Mouse (Mus musculus): ENCODE data around the gene Nploc4. TPM values are rescaled to one million over a fixed set of nuclear protein-coding genes. Genes with fewer than 3 reads are reported as not detected.

The Nploc4 gene
- polyA plus RNA-seq, 1 experiment from 2014 or later, result 49.3 TPM

DNA sequence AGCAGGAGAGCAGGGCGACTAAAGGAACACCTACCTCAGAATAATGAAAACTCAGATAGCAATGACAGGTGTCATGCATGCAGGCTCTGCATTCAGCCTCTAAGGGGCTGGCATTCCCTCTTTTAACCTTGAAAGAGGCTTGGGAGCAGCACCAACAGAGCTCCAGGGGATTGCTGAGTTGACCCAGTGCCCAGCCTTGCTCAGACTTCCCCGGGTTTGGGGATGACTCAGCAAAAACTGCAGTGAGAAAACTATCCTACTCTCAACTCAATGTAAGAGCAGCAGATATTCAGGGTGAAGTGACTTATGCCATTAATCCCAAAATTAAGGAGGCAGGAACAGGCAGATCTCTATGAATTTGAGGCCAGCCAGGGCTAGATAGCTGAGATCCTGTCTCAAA lies 50.4 kb downstream of the Nploc4 start:
- no peaks in the 10 kb centered on the region for H3K4me1 ChIP-seq (replicated peaks)
- H3K27ac ChIP-seq, result no peak overlapping the region
- WGBS, result 83% methylated on average over 2 of the region's 2 CpGs
- H3K27me3 ChIP-seq (ENCODE audit: insufficient read depth, poor library complexity, severe bottlenecking), result no peaks in the 10 kb centered on the region
- H3K4me3 ChIP-seq, result no peak overlapping the region
- H3K36me3 ChIP-seq, result peaks cover 85% of the 10 kb centered on the region
- no peak for DNase-seq (ENCODE audit: low spot score)
- no peaks in the 10 kb centered on the region for H3K9me3 ChIP-seq

DNA sequence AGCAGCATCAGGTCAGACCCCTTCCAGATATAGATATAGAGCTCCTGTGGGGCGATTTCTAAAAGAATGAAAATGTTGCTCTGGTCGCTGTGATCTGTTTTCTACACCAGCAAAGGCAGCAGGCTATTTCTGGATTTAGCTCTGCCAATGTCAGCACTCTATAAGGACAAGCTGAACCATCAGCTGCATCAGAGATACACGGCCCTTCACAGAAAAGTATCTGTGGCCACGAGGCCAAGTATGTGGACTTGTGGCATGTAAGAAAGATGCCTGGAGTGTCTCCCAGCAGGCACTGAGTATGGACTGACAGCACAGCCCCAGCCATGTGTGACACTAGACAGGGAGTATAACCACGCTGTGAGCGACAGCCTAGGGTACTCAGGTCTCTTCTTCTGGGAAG lies 50.9 kb downstream of the Nploc4 start:
- H3K4me3 ChIP-seq, result no peak overlapping the region
- peaks cover 85% of the 10 kb centered on the region for H3K36me3 ChIP-seq
- H3K4me1 ChIP-seq (replicated peaks), result no peaks in the 10 kb centered on the region
- H3K27ac ChIP-seq, result no peak overlapping the region
- no peaks in the 10 kb centered on the region for H3K27me3 ChIP-seq (ENCODE audit: insufficient read depth, poor library complexity, severe bottlenecking)
- H3K9me3 ChIP-seq, result no peaks in the 10 kb centered on the region
- DNase-seq (ENCODE audit: low spot score), result no peak
- 94% methylated on average over 6 of the region's 6 CpGs for WGBS

DNA sequence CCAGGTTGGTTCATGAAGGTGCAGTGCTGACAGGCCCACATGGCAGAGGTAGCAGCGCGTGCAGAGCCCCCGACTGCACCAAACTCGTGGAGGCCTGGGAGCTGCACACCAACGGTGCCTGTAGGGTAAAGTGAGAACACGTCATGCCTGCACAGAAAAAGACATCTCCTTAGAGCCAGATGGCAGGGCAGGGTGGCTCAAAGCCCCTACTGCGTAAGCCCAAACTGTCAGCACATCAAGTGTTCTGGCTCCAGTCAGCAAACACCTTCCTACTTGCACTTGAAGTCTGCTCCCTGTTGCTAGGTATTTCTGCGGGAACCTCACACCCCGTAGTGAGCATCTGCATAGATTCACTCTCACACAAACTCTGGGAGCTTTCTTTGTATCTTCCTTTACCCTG lies 55.0 kb downstream of the Nploc4 start:
- H3K4me3 ChIP-seq, result no peak overlapping the region
- no peaks in the 10 kb centered on the region for H3K27me3 ChIP-seq (ENCODE audit: insufficient read depth, poor library complexity, severe bottlenecking)
- 92% methylated on average over 9 of the region's 9 CpGs for WGBS
- peaks cover 19% of the 10 kb centered on the region for H3K4me1 ChIP-seq (replicated peaks)
- H3K9me3 ChIP-seq, result no peaks in the 10 kb centered on the region
- no peak overlapping the region for H3K27ac ChIP-seq
- DNase-seq (ENCODE audit: low spot score), result no peak
- peaks cover 75% of the 10 kb centered on the region for H3K36me3 ChIP-seq

DNA sequence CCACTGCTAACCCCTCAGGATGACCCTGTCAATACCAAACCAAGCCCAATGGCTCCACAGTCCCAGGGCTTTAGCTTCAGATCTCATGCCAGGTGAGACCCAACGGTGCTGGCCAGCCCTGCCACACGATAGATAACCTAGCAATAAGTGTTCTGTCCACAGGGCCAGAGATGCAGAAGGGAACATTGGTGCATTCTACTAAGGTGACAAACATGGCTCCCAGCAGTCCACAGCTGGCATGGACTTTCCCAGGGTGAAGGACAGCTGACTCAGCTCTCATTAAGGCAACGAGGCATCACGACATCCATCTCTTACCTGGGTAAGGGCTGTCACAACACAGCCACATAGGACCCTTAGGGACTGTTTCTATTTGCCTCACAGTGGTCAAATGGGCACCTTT lies 56.4 kb downstream of the Nploc4 start:
- H3K27ac ChIP-seq, result no peak overlapping the region
- no peak overlapping the region for H3K4me3 ChIP-seq
- no peak for DNase-seq (ENCODE audit: low spot score)
- peaks cover 30% of the 10 kb centered on the region for H3K4me1 ChIP-seq (replicated peaks)
- 93% methylated on average over 4 of the region's 4 CpGs for WGBS
- no peaks in the 10 kb centered on the region for H3K27me3 ChIP-seq (ENCODE audit: insufficient read depth, poor library complexity, severe bottlenecking)
- no peaks in the 10 kb centered on the region for H3K9me3 ChIP-seq
- peaks cover 75% of the 10 kb centered on the region for H3K36me3 ChIP-seq

DNA sequence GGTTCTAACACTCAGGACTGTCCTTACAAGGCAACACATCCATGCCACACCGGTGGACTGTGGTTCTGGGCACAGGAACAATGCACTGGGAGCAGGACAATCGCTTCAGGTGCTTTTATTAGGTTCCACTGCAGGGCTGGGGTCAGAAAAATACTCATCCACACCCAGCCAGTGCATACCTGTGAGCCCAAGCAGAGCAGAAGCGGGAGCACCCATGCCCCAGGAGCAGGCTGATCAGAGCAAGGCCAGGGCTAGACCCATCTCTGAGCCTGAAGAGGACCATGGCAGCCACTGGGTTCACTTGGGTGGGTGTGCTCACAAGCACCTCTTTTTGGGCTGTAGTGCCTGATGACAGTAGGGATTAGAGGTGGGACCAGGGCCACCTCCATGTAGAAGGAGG lies 57.2 kb downstream of the Nploc4 start:
- H3K4me1 ChIP-seq (replicated peaks), result peaks cover 30% of the 10 kb centered on the region
- no peak for DNase-seq (ENCODE audit: low spot score)
- no peaks in the 10 kb centered on the region for H3K27me3 ChIP-seq (ENCODE audit: insufficient read depth, poor library complexity, severe bottlenecking)
- peaks cover 75% of the 10 kb centered on the region for H3K36me3 ChIP-seq
- no peak overlapping the region for H3K4me3 ChIP-seq
- WGBS, result 88% methylated on average over 3 of the region's 3 CpGs
- H3K27ac ChIP-seq, result no peak overlapping the region
- H3K9me3 ChIP-seq, result no peaks in the 10 kb centered on the region

DNA sequence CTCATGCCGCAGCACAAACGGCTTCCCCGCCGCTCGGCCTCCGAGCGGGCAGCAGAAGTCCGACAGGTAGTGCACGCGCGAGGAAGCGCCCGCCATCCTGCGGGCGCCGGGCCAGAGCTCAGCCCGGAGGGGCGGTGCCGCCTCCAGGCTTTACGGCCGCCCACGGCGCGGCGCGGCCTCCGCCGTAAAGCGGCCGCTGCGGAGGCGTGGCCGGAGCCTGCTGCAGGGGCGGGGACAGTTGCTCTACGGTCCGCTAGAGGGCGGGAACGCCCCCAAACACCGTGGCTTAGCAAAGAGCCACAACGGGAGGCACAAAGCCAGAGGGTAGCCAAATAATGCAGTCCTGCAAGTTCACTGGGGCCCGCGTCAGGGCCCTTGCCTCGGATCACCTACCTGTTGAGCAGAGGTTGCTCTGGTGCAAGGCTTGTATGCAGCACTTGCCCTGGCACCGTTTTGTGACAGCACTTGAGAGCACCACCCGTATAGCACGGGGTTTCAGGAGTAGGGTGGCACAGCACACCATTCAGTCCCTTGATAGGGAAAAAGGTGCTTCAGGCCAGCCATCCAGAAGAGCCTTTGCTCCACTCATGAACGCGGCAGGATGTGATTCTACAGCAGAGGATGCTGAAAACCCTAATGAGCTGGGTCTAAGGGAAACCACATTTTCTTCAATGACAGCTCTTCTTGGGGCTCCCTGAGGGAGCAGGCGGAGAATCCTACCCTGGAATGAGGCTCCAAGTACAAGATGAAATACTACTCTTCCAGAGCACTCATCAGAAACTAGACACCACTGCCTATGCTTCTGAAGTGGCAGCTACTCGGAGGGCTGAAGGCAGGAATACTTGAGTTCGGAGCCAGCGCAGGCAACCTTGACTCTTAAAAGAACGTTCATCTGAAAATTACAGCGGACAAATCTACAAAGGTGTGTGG lies 58.6 kb downstream of the Nploc4 start, which contains the start of gene Faap100:
Gene Faap100 (minus strand): TSS at position 154 of the 930 bp plus-strand sequence.
- H3K4me1 ChIP-seq (replicated peaks), result peaks cover 30% of the 10 kb centered on the region
- 10% methylated on average over 54 of the region's 54 CpGs for WGBS
- DNase-seq (ENCODE audit: low spot score), result peak; percentile 91
- peak within 1 kb of the TSS; percentile 87 for H3K27ac ChIP-seq
- H3K9me3 ChIP-seq, result no peaks in the 10 kb centered on the region
- H3K4me3 ChIP-seq, result peak within 1 kb of the TSS; percentile 70
- peaks cover 75% of the 10 kb centered on the region for H3K36me3 ChIP-seq
- no peaks in the 10 kb centered on the region for H3K27me3 ChIP-seq (ENCODE audit: insufficient read depth, poor library complexity, severe bottlenecking)

DNA sequence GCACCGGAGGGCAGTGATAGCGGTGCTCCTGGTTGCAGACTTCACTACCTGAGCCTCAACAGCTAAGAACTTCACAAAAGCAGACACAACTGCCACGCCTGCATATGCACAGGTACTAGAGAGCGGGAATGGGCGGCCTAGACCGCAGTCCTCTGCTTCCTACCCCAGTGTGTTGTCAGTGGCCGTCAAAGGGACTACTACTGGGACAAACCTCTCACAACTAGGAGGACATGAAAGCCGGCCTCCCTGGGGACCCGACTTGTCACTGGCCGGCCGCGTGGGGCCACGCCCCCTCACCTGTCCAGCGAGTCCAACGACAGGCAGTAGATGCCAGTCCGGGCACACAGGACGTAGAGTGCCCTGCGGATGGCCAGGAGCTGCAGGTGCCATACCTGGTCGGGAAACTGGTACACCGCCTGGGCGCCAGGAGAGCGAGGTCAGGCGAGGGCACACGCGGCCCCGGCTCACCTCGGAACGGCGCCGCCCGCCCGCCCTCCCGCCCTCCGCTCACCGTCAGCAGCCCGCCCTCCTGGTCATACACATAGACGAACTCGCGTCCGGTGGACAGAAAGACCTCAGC lies 59.4 kb downstream of the Nploc4 start:
- no peaks in the 10 kb centered on the region for H3K27me3 ChIP-seq (ENCODE audit: insufficient read depth, poor library complexity, severe bottlenecking)
- peak overlapping the region; percentile 87 for H3K27ac ChIP-seq
- DNase-seq (ENCODE audit: low spot score), result peak; percentile 48
- peaks cover 30% of the 10 kb centered on the region for H3K4me1 ChIP-seq (replicated peaks)
- H3K36me3 ChIP-seq, result peaks cover 75% of the 10 kb centered on the region
- H3K9me3 ChIP-seq, result no peaks in the 10 kb centered on the region
- WGBS, result 4% methylated on average over 39 of the region's 40 CpGs
- H3K4me3 ChIP-seq, result peak overlapping the region; percentile 70

DNA sequence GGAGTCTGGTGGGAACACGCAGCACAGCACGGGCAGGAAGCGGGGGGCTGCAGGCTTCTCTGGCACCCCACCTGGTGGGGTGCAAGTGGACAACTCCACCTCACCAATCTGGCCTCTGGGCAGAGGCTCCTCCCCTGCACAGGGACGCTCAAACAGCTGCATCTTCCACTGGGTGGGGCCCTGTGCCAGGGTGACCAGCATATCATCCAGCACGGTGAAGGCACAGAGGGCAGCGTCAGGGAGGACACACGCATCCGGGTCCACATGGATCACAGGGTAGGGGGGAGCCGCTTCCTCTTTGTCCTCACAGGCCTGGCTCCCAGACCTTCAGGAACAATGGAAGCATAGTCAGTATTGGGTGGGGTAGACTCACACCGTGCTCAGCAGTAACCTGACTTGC lies 60.2 kb downstream of the Nploc4 start:
- no peak for DNase-seq (ENCODE audit: low spot score)
- 80% methylated on average over 10 of the region's 10 CpGs for WGBS

DNA sequence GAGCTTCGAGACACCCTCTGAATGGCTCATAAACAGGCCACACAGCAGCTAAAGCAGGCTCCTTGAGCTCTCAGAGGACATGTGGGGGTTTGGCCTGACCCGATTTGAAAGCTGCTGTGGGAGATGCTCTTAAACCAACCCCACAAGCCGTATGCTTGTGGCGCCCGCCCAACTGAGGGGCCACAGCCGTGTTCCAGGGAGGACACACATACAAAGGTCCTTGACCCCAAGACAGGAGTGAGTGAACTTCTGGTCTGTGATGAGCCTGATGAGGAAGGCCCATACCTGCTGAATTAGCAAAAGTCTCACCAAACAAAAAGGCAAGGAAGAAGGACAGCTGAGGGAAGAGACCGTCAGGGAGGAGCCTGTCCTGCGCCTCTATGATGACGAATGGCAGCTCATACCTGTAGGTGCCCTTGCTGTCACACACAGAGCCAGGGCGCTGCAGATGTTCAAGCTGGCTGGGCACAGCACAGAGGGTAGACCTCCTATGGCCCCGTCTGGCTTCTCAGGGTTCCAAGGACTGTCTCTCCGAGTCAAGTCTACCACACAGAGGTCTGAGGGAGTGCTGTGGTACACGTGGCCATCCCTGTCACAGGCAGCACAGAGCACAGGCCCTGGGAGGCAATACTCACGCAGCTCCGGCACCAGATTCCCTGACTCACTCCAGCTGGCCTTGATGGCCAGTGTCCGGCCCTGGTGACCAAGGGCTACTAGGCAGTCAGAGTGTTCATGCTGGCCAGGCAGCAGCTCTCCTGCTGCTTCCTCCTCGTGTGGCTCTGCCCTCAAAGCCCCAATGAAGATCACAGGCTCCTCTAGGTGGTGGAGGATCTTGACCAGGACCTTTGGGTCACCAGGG lies 61.0 kb downstream of the Nploc4 start:
- peak overlapping the region; percentile 87; the same call in 1 of the 2 replicates for H3K27ac ChIP-seq
- no peaks in the 10 kb centered on the region for H3K27me3 ChIP-seq (ENCODE audit: insufficient read depth, poor library complexity, severe bottlenecking)
- DNase-seq (ENCODE audit: low spot score), result no peak
- H3K36me3 ChIP-seq, result peaks cover 75% of the 10 kb centered on the region
- H3K4me1 ChIP-seq (replicated peaks), result peaks cover 30% of the 10 kb centered on the region
- peak overlapping the region; percentile 70; the same call in 1 of the 2 replicates for H3K4me3 ChIP-seq
- WGBS, result 89% methylated on average over 17 of the region's 17 CpGs
- no peaks in the 10 kb centered on the region for H3K9me3 ChIP-seq

More for the DNA sequence above, 60.2 kb downstream of the Nploc4 start:
- Histone ChIP-seq H3K27me3 (ENCODE audit: insufficient read depth, poor library complexity, severe bottlenecking) (no peaks in the 10 kb centered on the region), H3K4me1 (replicated peaks) (peaks cover 30% of the 10 kb centered on the region), H3K4me3 (peak overlapping the region; percentile 70), H3K27ac (peak overlapping the region; percentile 87), H3K36me3 (peaks cover 75% of the 10 kb centered on the region), H3K9me3 (no peaks in the 10 kb centered on the region)

DNA sequence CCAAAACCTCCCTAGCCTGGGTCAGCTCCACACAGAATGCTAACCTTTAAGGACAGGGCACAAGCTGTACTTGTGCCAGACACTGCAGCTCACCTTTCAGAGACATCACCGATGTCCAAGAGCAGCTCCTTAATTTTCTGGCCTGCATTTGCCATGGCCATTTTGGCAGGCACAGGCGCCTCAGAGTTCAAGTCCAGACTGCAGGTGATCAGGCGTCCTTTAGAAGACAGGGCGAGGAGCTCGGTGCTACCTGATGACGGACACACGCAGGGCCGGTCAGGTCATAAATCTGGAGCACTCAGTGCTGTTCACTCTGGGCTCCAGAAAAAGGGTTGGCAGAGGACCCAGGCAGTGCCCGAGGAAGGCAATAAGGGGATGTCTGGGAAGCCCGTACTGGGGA lies 62.2 kb downstream of the Nploc4 start:
- no peak overlapping the region for H3K4me3 ChIP-seq
- H3K4me1 ChIP-seq (replicated peaks), result peaks cover 30% of the 10 kb centered on the region
- WGBS, result 95% methylated on average over 10 of the region's 10 CpGs
- H3K27me3 ChIP-seq (ENCODE audit: insufficient read depth, poor library complexity, severe bottlenecking), result no peaks in the 10 kb centered on the region
- no peaks in the 10 kb centered on the region for H3K9me3 ChIP-seq
- DNase-seq (ENCODE audit: low spot score), result no peak
- no peak overlapping the region for H3K27ac ChIP-seq
- peaks cover 75% of the 10 kb centered on the region for H3K36me3 ChIP-seq

DNA sequence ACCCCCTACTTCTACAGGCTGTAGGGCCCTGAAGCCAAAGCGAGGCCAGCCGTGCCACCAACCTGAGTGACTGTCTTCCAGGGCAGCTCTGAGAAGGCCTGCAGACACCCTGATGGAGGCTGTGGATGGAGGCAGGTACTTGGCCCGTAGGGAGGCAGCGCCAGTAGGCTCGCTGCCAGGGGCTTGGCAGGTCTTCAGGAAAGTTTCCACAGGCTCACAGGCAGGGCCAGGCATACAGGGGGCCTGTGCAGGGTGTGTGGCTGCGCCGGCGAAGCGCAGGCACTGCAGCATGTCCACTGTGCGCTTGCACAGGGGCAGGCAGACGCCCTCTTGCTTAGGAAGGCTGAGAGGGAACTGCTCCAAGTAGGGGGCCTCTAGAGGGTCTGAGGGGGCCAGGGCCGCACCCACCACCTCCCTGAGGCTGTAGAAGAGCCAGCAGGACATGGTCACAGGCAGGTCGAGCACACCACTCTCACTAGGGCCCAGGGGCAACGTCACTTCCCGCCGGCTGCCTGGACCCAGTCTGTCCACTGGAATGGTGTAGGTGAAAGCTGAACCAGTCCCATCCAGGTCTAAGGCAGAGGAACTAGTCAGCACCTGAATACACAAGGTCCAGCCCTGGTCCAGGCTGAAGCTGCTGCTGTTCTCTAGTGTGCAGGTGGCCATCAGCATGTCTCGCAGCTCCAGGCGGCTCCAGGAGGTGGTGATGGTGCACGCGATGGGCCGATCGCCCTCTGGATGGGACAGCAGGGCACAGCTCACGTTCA lies 63.5 kb downstream of the Nploc4 start:
- no peaks in the 10 kb centered on the region for H3K9me3 ChIP-seq
- peaks cover 83% of the 10 kb centered on the region for H3K36me3 ChIP-seq
- peaks cover 32% of the 10 kb centered on the region for H3K4me1 ChIP-seq (replicated peaks)
- WGBS, result 93% methylated on average over 23 of the region's 23 CpGs
- no peaks in the 10 kb centered on the region for H3K27me3 ChIP-seq (ENCODE audit: insufficient read depth, poor library complexity, severe bottlenecking)
- DNase-seq (ENCODE audit: low spot score), result no peak
- H3K27ac ChIP-seq, result no peak overlapping the region
- no peak overlapping the region for H3K4me3 ChIP-seq

DNA sequence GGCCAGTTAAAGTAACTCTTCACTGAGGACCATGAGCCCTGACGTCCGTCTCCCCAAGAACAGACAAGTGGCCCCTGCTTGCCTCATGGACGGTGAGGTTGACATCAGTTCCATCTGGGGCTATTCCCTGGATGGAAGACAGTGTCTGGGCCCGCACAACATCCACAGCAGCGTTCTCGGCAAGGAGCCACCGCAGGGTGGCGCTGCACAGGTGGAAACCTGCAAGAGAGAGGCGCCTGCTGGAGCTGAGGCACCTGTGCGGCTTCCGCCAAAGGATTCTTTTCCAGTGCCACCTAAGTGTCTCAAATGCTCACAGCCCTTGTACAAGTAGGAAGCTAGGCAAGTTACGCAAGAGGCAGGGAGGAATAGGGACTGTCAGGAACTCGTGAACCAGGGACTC lies 64.5 kb downstream of the Nploc4 start:
- Histone ChIP-seq H3K27ac (no peak overlapping the region), H3K4me3 (no peak overlapping the region), H3K9me3 (no peaks in the 10 kb centered on the region), H3K36me3 (peaks cover 93% of the 10 kb centered on the region), H3K4me1 (replicated peaks) (peaks cover 27% of the 10 kb centered on the region), H3K27me3 (ENCODE audit: insufficient read depth, poor library complexity, severe bottlenecking) (no peaks in the 10 kb centered on the region)
- no peak for DNase-seq (ENCODE audit: low spot score)
- 62% methylated on average over 13 of the region's 13 CpGs for WGBS

All from hindbrain, embryonic 10.5 days (tissue).